Mouse (Mus musculus) 3134 (cell line): ENCODE results near the gene Popdc2.

Experiments
- DNase-seq: peaks from one replicate; pipeline ENCODE4 v3.0.0-alpha.2; 2011; ENCODE audit warnings: low spot score; ENCODE audit not compliant: insufficient read length; ENCODE audit errors: extremely low read depth

Popdc2 gene

GRCm38 (mm10) chr16:38375182-38375581 lies 13.2 kb downstream of the Popdc2 start:
- no peak for DNase-seq

- no peak for DNase-seq
These were observed 14.3 kb downstream of the Popdc2 start for GRCm38 (mm10) chr16:38376163-38376840.

GRCm38 (mm10) chr16:38376841-38377249 lies 14.8 kb downstream of the Popdc2 start:
- DNase-seq, result no peak

- DNase-seq, result no peak
These were observed 15.5 kb downstream of the Popdc2 start for GRCm38 (mm10) chr16:38377546-38377945.

GRCm38 (mm10) chr16:38378591-38378990 lies 16.6 kb downstream of the Popdc2 start:
- no peak for DNase-seq

- no peak for DNase-seq
These were observed 17.1 kb downstream of the Popdc2 start for GRCm38 (mm10) chr16:38379088-38379487.

GRCm38 (mm10) chr16:38379493-38379892 lies 17.5 kb downstream of the Popdc2 start:
- no peak for DNase-seq

- no peak for DNase-seq
These were observed 17.9 kb downstream of the Popdc2 start for GRCm38 (mm10) chr16:38379926-38380325.

GRCm38 (mm10) chr16:38383683-38384082 lies 21.7 kb downstream of the Popdc2 start:
- no peak for DNase-seq

- DNase-seq, result no peak
These were observed 23.2 kb downstream of the Popdc2 start for GRCm38 (mm10) chr16:38385184-38385634.

GRCm38 (mm10) chr16:38385700-38386099 lies 23.7 kb downstream of the Popdc2 start:
- peak; percentile 16 for DNase-seq

GRCm38 (mm10) chr16:38387389-38387788 lies 25.4 kb downstream of the Popdc2 start:
- no peak for DNase-seq

- no peak for DNase-seq
These were observed 26.7 kb downstream of the Popdc2 start for GRCm38 (mm10) chr16:38388757-38389156.

- no peak for DNase-seq
These were observed 27.4 kb downstream of the Popdc2 start for GRCm38 (mm10) chr16:38389284-38389893.

GRCm38 (mm10) chr16:38390322-38390721 lies 28.3 kb downstream of the Popdc2 start:
- DNase-seq, result no peak

GRCm38 (mm10) chr16:38392126-38392894 lies 30.3 kb downstream of the Popdc2 start:
- no peak for DNase-seq

- peak; percentile 77 for DNase-seq
These were observed 32.2 kb downstream of the Popdc2 start for GRCm38 (mm10) chr16:38394191-38394618.

- no peak for DNase-seq
These were observed 33.2 kb downstream of the Popdc2 start for GRCm38 (mm10) chr16:38395060-38395730.

- DNase-seq, result peak; percentile 81
These were observed 34.1 kb downstream of the Popdc2 start for GRCm38 (mm10) chr16:38396155-38396554.

GRCm38 (mm10) chr16:38398266-38398665 lies 36.3 kb downstream of the Popdc2 start:
- DNase-seq, result no peak

GRCm38 (mm10) chr16:38399076-38399475 lies 37.1 kb downstream of the Popdc2 start:
- no peak for DNase-seq
